Mouse (Mus musculus) megakaryocyte-erythroid progenitor cell, adult 5-6 weeks (primary cell): Measurements from ENCODE around the gene Ccdc85a. TPM values are rescaled to one million over a fixed set of nuclear protein-coding genes. Genes with fewer than 3 reads are reported as not detected.
"Not testable (repeated sequence)": the region's sequence is repeated elsewhere in the genome, so short reads cannot be mapped to it uniquely, and the experiment has no call there.

Source experiments
- ATAC-seq: replicated peaks from 2 replicates; pipeline ENCODE4 v1.8.0; 2016; ENCODE audit warnings: mild to moderate bottlenecking, inconsistent platforms; ENCODE audit not compliant: severe bottlenecking, poor library complexity, low FRiP score, low TSS enrichment
- total RNA-seq, 2 experiments: library from RNA; stranded (forward) in 1 of 2; stranded (reverse) in 1 of 2; fragments of 200-1000, 215-1000 nt in 1 of 2; fragments of >200 nt in 1 of 2; fragmentation: Nextera tagmentation in 1 of 2; gene quantifications; 2 replicates each; pipeline ENCODE4 v1.2.3; 2014 to 2017

Ccdc85a gene
- total RNA-seq, 2 experiments from 2014 or later: not detected

GRCm38 (mm10) chr11:28459165-28459564 lies 125.0 kb downstream of the Ccdc85a start:
- no peak for ATAC-seq

GRCm38 (mm10) chr11:28439877-28440276 lies 144.2 kb downstream of the Ccdc85a start:
- ATAC-seq: no peak

- ATAC-seq: no peak
These were observed 161.5 kb downstream of the Ccdc85a start for GRCm38 (mm10) chr11:28422451-28423231.

GRCm38 (mm10) chr11:28415841-28416240 lies 168.3 kb downstream of the Ccdc85a start:
- ATAC-seq: no peak

- ATAC-seq: not testable (repeated sequence)
These were observed 174.2 kb downstream of the Ccdc85a start for GRCm38 (mm10) chr11:28409880-28410279.

- no peak for ATAC-seq
These were observed 187.0 kb downstream of the Ccdc85a start for GRCm38 (mm10) chr11:28397166-28397565.

- ATAC-seq: no peak
These were observed 208.2 kb downstream of the Ccdc85a start for GRCm38 (mm10) chr11:28375891-28376290.

- no peak for ATAC-seq
These were observed 209.5 kb downstream of the Ccdc85a start for GRCm38 (mm10) chr11:28374636-28375035.

- not testable (repeated sequence) for ATAC-seq
These were observed 212.7 kb downstream of the Ccdc85a start for GRCm38 (mm10) chr11:28371381-28371780.

- no peak for ATAC-seq
These were observed 218.2 kb downstream of the Ccdc85a start for GRCm38 (mm10) chr11:28365929-28366244.

GRCm38 (mm10) chr11:28365209-28365928 lies 218.8 kb downstream of the Ccdc85a start:
- ATAC-seq: peak; percentile 83

- ATAC-seq: no peak
These were observed 240.7 kb downstream of the Ccdc85a start for GRCm38 (mm10) chr11:28343465-28343864.

- ATAC-seq: no peak
These were observed 242.2 kb downstream of the Ccdc85a start for GRCm38 (mm10) chr11:28341887-28342286.

- ATAC-seq: peak; percentile 18; the same call in 1 of the 2 replicates
These were observed 244.6 kb downstream of the Ccdc85a start, which contains the start of gene Gm6685 for GRCm38 (mm10) chr11:28339224-28340150. Gene Gm6685 (minus strand): TSS chr11:28339867.

Other genes starting within 250 kb of the Ccdc85a start
- gene Gm6685, start 244.5 kb downstream of the Ccdc85a start, total RNA-seq (2014; fragmentation: Nextera tagmentation): not detected in 2 replicates
- 0.99 TPM in 1 of 2 replicates, not detected in the other for gene Gm6685, start 244.5 kb downstream of the Ccdc85a start, total RNA-seq (2017)